Mouse (Mus musculus): ENCODE data around the gene Gm5458.
"Not testable (repeated sequence)": the region's sequence is repeated elsewhere in the genome, so short reads cannot be mapped to it uniquely, and the experiment has no call there.

The Gm5458 gene

GRCm38 (mm10) chr14:19602481-19602880 is at the start of gene Gm5458:
Gene Gm5458 (minus strand): TSS chr14:19602581.
- DNase-seq (ENCODE audit: extremely low spot score, low read depth, low spot score) = not testable (repeated sequence)

GRCm38 (mm10) chr14:19646232-19646631 is 43.9 kb upstream of the Gm5458 start:
- no peak for DNase-seq (ENCODE audit: extremely low spot score, low read depth, low spot score)

- not testable (repeated sequence) for DNase-seq (ENCODE audit: extremely low spot score, low read depth, low spot score)
Observed at GRCm38 (mm10) chr14:19584804-19585667, 17.3 kb downstream of the Gm5458 start, which contains the start of gene Gm2237. Gene Gm2237 (minus strand): TSS chr14:19585135.

- DNase-seq (ENCODE audit: extremely low spot score, low read depth, low spot score) = not testable (repeated sequence)
Observed at GRCm38 (mm10) chr14:19549863-19550262, 52.5 kb downstream of the Gm5458 start, which contains the start of gene Gm2244. Gene Gm2244 (minus strand): TSS chr14:19549963.
